Mouse (Mus musculus): ENCODE data around the gene D11Wsu47e.

D11Wsu47e gene

DNA sequence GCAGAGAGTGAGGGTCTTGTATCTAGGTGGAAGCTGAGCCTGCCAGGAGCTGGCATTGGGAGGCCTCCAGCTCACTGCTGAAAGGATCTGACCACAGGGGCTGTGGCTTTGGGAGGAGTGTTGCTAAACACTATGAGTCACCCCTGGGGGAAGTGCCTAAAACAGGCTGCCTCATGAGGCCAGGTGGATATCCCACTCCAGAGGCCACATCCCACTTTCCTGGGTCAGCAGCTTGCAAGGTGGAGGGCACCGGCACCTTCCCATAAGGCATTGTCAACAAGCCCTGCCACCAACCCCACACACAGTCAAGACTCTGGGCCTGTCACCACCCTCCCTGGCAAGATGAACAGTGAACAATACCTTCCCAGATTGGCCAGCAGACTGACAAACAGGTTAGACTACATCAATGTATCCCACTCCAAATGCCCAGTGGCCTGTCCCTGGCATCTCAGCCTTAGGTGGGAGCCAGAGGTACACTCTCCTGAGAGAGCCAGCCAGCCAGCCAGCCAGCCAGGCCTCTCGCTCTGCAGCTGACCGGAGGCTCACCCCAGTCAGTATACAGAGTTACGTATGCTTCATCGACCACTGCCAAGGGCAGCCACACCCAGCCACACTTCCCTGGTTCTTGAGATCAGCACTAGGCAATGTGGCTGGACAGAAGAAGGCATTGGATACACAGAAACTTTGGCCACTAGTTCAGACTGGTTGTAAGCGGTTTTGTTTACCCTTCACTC lies 49.6 kb downstream of the D11Wsu47e start:
- peak in 1 of 2 experiments; percentile 60 for DNase-seq (ENCODE audit: low spot score in 2 of 2)

- DNase-seq (ENCODE audit: low spot score in 2 of 2): no peak
Observed at GRCm38 (mm10) chr11:113735151-113735550, 50.9 kb downstream of the D11Wsu47e start.

GRCm38 (mm10) chr11:113736848-113737552 lies 52.8 kb downstream of the D11Wsu47e start:
- no peak for DNase-seq (ENCODE audit: low spot score in 2 of 2)

DNA sequence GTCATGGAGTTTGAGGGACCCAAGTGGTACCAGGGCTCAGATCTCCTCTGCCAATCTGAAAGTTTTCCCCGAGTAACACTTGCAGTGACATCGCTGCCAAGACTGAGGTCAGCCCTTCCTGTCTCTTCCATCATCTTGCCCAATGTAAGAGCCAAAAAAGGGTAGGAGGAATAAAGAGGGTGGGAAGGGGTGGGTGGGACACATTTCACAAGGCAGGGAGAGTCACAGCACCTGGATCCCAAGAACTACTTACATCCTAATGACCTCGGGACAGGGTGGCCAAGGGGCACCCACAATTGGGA lies 53.3 kb downstream of the D11Wsu47e start:
- DNase-seq (ENCODE audit: low spot score in 2 of 2): no peak

GRCm38 (mm10) chr11:113737912-113738311 lies 53.7 kb downstream of the D11Wsu47e start:
- DNase-seq (ENCODE audit: low spot score in 2 of 2): no peak

DNA sequence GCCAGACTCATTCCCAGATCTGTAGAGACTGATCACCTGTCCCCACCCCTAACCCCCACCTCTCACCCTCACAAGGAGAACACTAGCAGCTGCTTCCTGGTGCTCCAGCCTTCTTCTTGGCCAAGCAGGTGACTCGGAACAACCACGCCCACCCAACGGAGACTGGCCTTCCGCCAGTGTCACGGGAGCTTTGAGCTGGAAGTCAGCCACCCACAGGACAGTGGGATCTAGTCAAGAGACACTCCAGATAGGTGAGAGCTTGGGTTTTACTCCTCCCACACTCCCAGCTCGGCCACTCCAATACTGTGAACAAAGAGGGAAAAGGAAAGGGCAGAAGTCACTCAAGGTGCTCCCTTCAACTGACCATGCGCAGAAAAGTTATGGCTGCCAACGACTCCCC lies 55.0 kb downstream of the D11Wsu47e start:
- no peak for DNase-seq (ENCODE audit: low spot score in 2 of 2)

DNA sequence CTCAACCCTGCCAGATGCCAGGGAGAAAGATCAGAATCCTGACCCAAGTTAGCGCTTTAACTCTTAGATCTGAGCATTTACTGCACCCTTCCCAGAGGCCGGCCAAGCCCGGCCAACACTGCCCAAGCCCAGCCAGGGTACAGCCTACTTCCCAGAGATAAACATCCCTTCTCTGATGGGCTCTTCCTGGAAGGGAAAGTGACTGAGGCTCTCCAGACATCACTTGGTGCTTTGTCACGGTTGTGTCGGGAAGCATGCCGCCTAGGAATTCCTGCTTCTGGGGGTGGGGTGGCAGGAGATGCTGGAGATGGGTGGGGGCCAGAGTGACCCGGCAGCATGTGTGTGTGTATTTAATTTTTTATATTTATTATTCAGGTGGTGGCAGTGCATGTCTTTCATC lies 55.9 kb downstream of the D11Wsu47e start:
- no peak for DNase-seq (ENCODE audit: low spot score in 2 of 2)

- no peak for DNase-seq (ENCODE audit: low spot score in 2 of 2)
Observed at GRCm38 (mm10) chr11:113742998-113743397, 58.8 kb downstream of the D11Wsu47e start.

All from urinary bladder, postnatal 4 days (tissue).